In the genomic region with DNA sequence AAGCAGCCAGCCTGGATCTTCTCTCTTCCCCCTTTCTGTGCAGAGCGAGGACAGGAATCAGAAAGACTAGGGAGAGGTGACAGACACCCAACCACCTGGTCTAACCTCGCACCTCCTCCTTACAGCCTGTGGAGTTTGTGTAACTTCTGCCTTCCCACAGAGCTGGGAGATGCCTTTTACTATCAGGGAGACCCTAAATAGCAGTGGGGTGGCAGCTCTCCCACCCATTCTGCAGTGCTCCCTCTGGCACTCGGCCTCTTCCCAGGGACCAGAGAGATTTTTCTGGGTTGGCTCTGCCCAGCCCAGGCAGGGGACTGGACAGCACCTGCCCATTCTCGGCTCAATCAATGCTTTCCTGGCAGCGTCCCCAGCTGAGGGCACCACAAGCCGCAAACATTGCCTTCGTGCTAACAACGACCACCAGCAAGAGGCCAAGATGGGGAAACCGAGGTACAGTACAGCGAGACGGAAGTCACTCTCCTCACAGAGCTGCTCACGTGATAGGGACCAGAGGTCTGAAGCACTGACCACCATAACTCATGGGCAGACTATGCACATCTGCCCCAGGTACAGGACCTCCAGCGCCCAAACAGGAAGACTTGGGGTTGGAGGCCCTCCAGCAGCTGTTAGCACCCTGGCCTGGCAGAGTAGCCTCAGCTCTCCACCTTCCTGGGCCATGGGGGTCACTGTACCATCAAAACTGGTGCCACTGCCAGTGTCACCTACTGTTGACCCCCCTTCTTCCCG, we compare ENCODE assay signal across 7 mouse cellular contexts. TPM values are rescaled to one million over a fixed set of nuclear protein-coding genes. Genes with fewer than 3 reads are reported as not detected.
DNase-seq lines count a peak whose midpoint lies in the region; ATAC-seq lines count a peak whose summit lies in the region.

No protein-coding gene starts in this region.

- H3K27me3 ChIP-seq in heart, embryonic 15.5 days: no peaks in the 10 kb centered on the region
- H3K27me3 ChIP-seq in liver, embryonic 12.5 days (replicated peaks): peaks cover 12% of the 10 kb centered on the region

- no peak for ATAC-seq in heart, embryonic 15.5 days (replicated peaks; ENCODE audit: insufficient number of reproducible peaks, insufficient read depth, low FRiP score, low read depth)
- no peak for ATAC-seq in liver, embryonic 12.5 days

- H3K9ac ChIP-seq in heart, embryonic 15.5 days: peak overlapping the region; percentile 33; the same call in 1 of the 2 replicates
- H3K9ac ChIP-seq in liver, embryonic 12.5 days: peak overlapping the region; percentile 67

- H3K9me3 ChIP-seq in heart, embryonic 15.5 days (replicated peaks): no peaks in the 10 kb centered on the region
- H3K9me3 ChIP-seq in liver, embryonic 12.5 days (replicated peaks): no peaks in the 10 kb centered on the region

- H3K36me3 ChIP-seq in heart, embryonic 15.5 days: no peaks in the 10 kb centered on the region
- H3K36me3 ChIP-seq in liver, embryonic 12.5 days: no peaks in the 10 kb centered on the region

- peak; percentile 44 for DNase-seq in left cerebral cortex, postnatal 4 days
- no peak for DNase-seq in left cerebral cortex, adult 11 months (ENCODE audit: low spot score)
- DNase-seq in cerebellum, postnatal 10 days: peak; percentile 67 to 74
- peak; percentile 77 for DNase-seq in telencephalon, adult 2 months (ENCODE audit: low read depth, low spot score)
- DNase-seq in urinary bladder, postnatal 14 days (ENCODE audit: low spot score): no peak

- H3K4me2 ChIP-seq in heart, embryonic 15.5 days: peak overlapping the region; percentile 83
- H3K4me2 ChIP-seq in liver, embryonic 12.5 days: peak overlapping the region; percentile 79

- H3K4me1 ChIP-seq in heart, embryonic 15.5 days (replicated peaks): peaks cover 92% of the 10 kb centered on the region
- H3K4me1 ChIP-seq in liver, embryonic 12.5 days: peaks cover 96% of the 10 kb centered on the region

- WGBS in heart, embryonic 15.5 days: 37% methylated on average over 14 of the region's 14 CpGs
- WGBS in liver, embryonic 12.5 days (ENCODE audit: insufficient replicate concordance): 48% methylated on average over 13 of the region's 14 CpGs

- peak overlapping the region; percentile 68 for H3K4me3 ChIP-seq in heart, embryonic 15.5 days
- peak overlapping the region; percentile 53 for H3K4me3 ChIP-seq in liver, embryonic 12.5 days

- H3K27ac ChIP-seq in heart, embryonic 15.5 days: peak overlapping the region; percentile 95
- H3K27ac ChIP-seq in liver, embryonic 12.5 days: peak overlapping the region; percentile 65

- intact Hi-C loops in left cerebral cortex, postnatal 4 days (cut with DNase I): no loop called here

RNA-seq across cellular contexts. Expression of gene Hdac5, which starts 10.5 kb away (rescaled TPM):
- 100 to 1,000 TPM; 205 to 213 TPM for total RNA-seq in left cerebral cortex, postnatal 4 days (2021)
- 76.7 and 86.8 TPM in 2 replicates for polyA plus RNA-seq in heart, embryonic 15.5 days (2015; fragmentation: Nextera tagmentation; extraction: Ambion mirVana)
- 21.7 and 23.1 TPM in 2 replicates for polyA plus RNA-seq in liver, embryonic 12.5 days (2016; fragmentation: Nextera tagmentation; extraction: Ambion mirVana)

RNA-seq across cellular contexts. Expression of gene BC030867, which starts 29.3 kb away (rescaled TPM):
- 1 to 10 TPM; 1.4 to 1.6 TPM for total RNA-seq in left cerebral cortex, postnatal 4 days (2021)
- 8.3 and 12.7 TPM in 2 replicates for polyA plus RNA-seq in heart, embryonic 15.5 days (2015; fragmentation: Nextera tagmentation; extraction: Ambion mirVana)
- polyA plus RNA-seq in liver, embryonic 12.5 days (2016; fragmentation: Nextera tagmentation; extraction: Ambion mirVana): 19.5 and 19.7 TPM in 2 replicates

RNA-seq across cellular contexts. Expression of gene G6pc3, which starts 30.0 kb away (rescaled TPM):
- 10 to 100 TPM; 34.6 to 35.4 TPM for total RNA-seq in left cerebral cortex, postnatal 4 days (2021)
- 20.9 and 23.3 TPM in 2 replicates for polyA plus RNA-seq in heart, embryonic 15.5 days (2015; fragmentation: Nextera tagmentation; extraction: Ambion mirVana)
- polyA plus RNA-seq in liver, embryonic 12.5 days (2016; fragmentation: Nextera tagmentation; extraction: Ambion mirVana): 18.0 and 19.7 TPM in 2 replicates

RNA-seq across cellular contexts. Expression of gene Lsm12, which starts 34.3 kb away (rescaled TPM):
- total RNA-seq in left cerebral cortex, postnatal 4 days (2021): 10 to 100 TPM; 84.5 to 86.0 TPM
- 74.6 and 83.4 TPM in 2 replicates for polyA plus RNA-seq in heart, embryonic 15.5 days (2015; fragmentation: Nextera tagmentation; extraction: Ambion mirVana)
- polyA plus RNA-seq in liver, embryonic 12.5 days (2016; fragmentation: Nextera tagmentation; extraction: Ambion mirVana): 84.3 and 85.8 TPM in 2 replicates

RNA-seq across cellular contexts. Expression of gene Asb16, which starts 49.1 kb away (rescaled TPM):
- total RNA-seq in left cerebral cortex, postnatal 4 days (2021): under 1 TPM; 0.91 to 0.98 TPM
- 0.05 and 0.06 TPM in 2 replicates for polyA plus RNA-seq in heart, embryonic 15.5 days (2015; fragmentation: Nextera tagmentation; extraction: Ambion mirVana)
- 0.05 TPM in 1 of 2 replicates, not detected in the other for polyA plus RNA-seq in liver, embryonic 12.5 days (2016; fragmentation: Nextera tagmentation; extraction: Ambion mirVana)

Comparison
In these comparisons a context has a peak if more than half of its experiments do, and no peak if none do; other contexts are left out.
1. DNase-seq: peak in left cerebral cortex, postnatal 4 days (single experiment), cerebellum, postnatal 10 days (2 of 2) and telencephalon, adult 2 months (single experiment); none in left cerebral cortex, adult 11 months (single experiment) and urinary bladder, postnatal 14 days (single experiment).